Mouse (Mus musculus): ENCODE measurements around the gene Lrrc75a. TPM values are rescaled to one million over a fixed set of nuclear protein-coding genes. Genes with fewer than 3 reads are reported as not detected.
"Not testable (repeated sequence)": the region's sequence is repeated elsewhere in the genome, so short reads cannot be mapped to it uniquely, and the experiment has no call there.

Lrrc75a gene
- polyA plus RNA-seq, 1 experiment from 2014 or later, result 17.2 TPM

GRCm38 (mm10) chr11:62660885-62661284 lies 12.6 kb upstream of the Lrrc75a start:
- WGBS, result 48% methylated on average over 4 of the region's 4 CpGs

GRCm38 (mm10) chr11:62652080-62652479 lies 3.8 kb upstream of the Lrrc75a start:
- Histone ChIP-seq H3K4me1 (peaks cover 34% of the 10 kb centered on the region), H3K9me3 (no peaks in the 10 kb centered on the region), H3K27ac (no peak overlapping the region), H3K4me3 (no peak overlapping the region), H3K36me3 (peaks cover 42% of the 10 kb centered on the region), H3K27me3 (ENCODE audit: insufficient read depth, poor library complexity, severe bottlenecking) (no peaks in the 10 kb centered on the region)
- 83% methylated on average over 3 of the region's 3 CpGs for WGBS
- no peak for DNase-seq (ENCODE audit: low spot score)

More at GRCm38 (mm10) chr11:62660885-62661284, 12.6 kb upstream of the Lrrc75a start:
- peaks cover 15% of the 10 kb centered on the region; the same call in 1 of the 2 replicates for H3K4me1 ChIP-seq
- H3K27ac ChIP-seq, result no peak overlapping the region
- peaks cover 35% of the 10 kb centered on the region for H3K36me3 ChIP-seq
- no peak for DNase-seq (ENCODE audit: low spot score)
- no peaks in the 10 kb centered on the region for H3K27me3 ChIP-seq (ENCODE audit: insufficient read depth, poor library complexity, severe bottlenecking)
- no peaks in the 10 kb centered on the region for H3K9me3 ChIP-seq
- no peak overlapping the region for H3K4me3 ChIP-seq

GRCm38 (mm10) chr11:62651563-62651962 lies 3.2 kb upstream of the Lrrc75a start:
- Histone ChIP-seq H3K36me3 (peaks cover 37% of the 10 kb centered on the region), H3K4me3 (no peak overlapping the region), H3K9me3 (no peaks in the 10 kb centered on the region), H3K27me3 (ENCODE audit: insufficient read depth, poor library complexity, severe bottlenecking) (no peaks in the 10 kb centered on the region), H3K27ac (no peak overlapping the region), H3K4me1 (peaks cover 39% of the 10 kb centered on the region)
- no peak for DNase-seq (ENCODE audit: low spot score)
- WGBS, result 87% methylated on average over 3 of the region's 3 CpGs

GRCm38 (mm10) chr11:62649803-62650202 lies 1.5 kb upstream of the Lrrc75a start:
- H3K27me3 ChIP-seq (ENCODE audit: insufficient read depth, poor library complexity, severe bottlenecking); DNase-seq (ENCODE audit: low spot score); H3K9me3 ChIP-seq: not testable (repeated sequence)
- Histone ChIP-seq H3K27ac (peak overlapping the region; percentile 94; the same call in 1 of the 2 replicates), H3K36me3 (peaks cover 30% of the 10 kb centered on the region), H3K4me3 (peak overlapping the region; percentile 83; the same call in 1 of the 2 replicates), H3K4me1 (peaks cover 48% of the 10 kb centered on the region)
- WGBS, result 85% methylated on average over 4 of the region's 4 CpGs

- peak; percentile 97 for DNase-seq (ENCODE audit: low spot score)
- WGBS, result 1% methylated on average over 33 of the region's 53 CpGs
- H3K4me1 ChIP-seq, result peaks cover 49% of the 10 kb centered on the region
- no peaks in the 10 kb centered on the region for H3K9me3 ChIP-seq
- no peaks in the 10 kb centered on the region for H3K27me3 ChIP-seq (ENCODE audit: insufficient read depth, poor library complexity, severe bottlenecking)
- H3K4me3 ChIP-seq, result peak within 1 kb of the TSS; percentile 83
- peaks cover 21% of the 10 kb centered on the region for H3K36me3 ChIP-seq
- H3K27ac ChIP-seq, result peak within 1 kb of the TSS; percentile 94
Observed at GRCm38 (mm10) chr11:62648591-62649391, 468 bp upstream of the Lrrc75a start, which contains the start of gene Mmgt2. Gene Mmgt2, plus strand, starts transcription at chr11:62648664.

- Histone ChIP-seq H3K4me3 (peak overlapping the region; percentile 83), H3K4me1 (peaks cover 62% of the 10 kb centered on the region), H3K36me3 (peaks cover 8% of the 10 kb centered on the region), H3K27me3 (ENCODE audit: insufficient read depth, poor library complexity, severe bottlenecking) (no peaks in the 10 kb centered on the region), H3K9me3 (no peaks in the 10 kb centered on the region), H3K27ac (peak overlapping the region; percentile 94)
- DNase-seq (ENCODE audit: low spot score), result no peak
- 49% methylated on average over 7 of the region's 7 CpGs for WGBS
Observed at GRCm38 (mm10) chr11:62646958-62647515, 1.3 kb downstream of the Lrrc75a start.

- no peaks in the 10 kb centered on the region for H3K9me3 ChIP-seq
- peak overlapping the region; percentile 94 for H3K27ac ChIP-seq
- peaks cover 2% of the 10 kb centered on the region for H3K36me3 ChIP-seq
- H3K4me1 ChIP-seq, result peaks cover 67% of the 10 kb centered on the region
- peak overlapping the region; percentile 83 for H3K4me3 ChIP-seq
- WGBS, result 51% methylated on average over 4 of the region's 4 CpGs
- DNase-seq (ENCODE audit: low spot score), result no peak
- no peaks in the 10 kb centered on the region for H3K27me3 ChIP-seq (ENCODE audit: insufficient read depth, poor library complexity, severe bottlenecking)
Observed at GRCm38 (mm10) chr11:62646495-62646843, 1.9 kb downstream of the Lrrc75a start.

- peak overlapping the region; percentile 83 for H3K4me3 ChIP-seq
Observed at GRCm38 (mm10) chr11:62645732-62646494, 2.4 kb downstream of the Lrrc75a start.

GRCm38 (mm10) chr11:62645337-62645675 lies 3.0 kb downstream of the Lrrc75a start:
- peak overlapping the region; percentile 83 for H3K4me3 ChIP-seq
- H3K36me3 ChIP-seq, result no peaks in the 10 kb centered on the region
- H3K27me3 ChIP-seq (ENCODE audit: insufficient read depth, poor library complexity, severe bottlenecking), result no peaks in the 10 kb centered on the region
- peak overlapping the region; percentile 94 for H3K27ac ChIP-seq
- 66% methylated on average over 4 of the region's 4 CpGs for WGBS
- H3K4me1 ChIP-seq, result peaks cover 79% of the 10 kb centered on the region
- no peaks in the 10 kb centered on the region for H3K9me3 ChIP-seq
- DNase-seq (ENCODE audit: low spot score), result no peak

More at GRCm38 (mm10) chr11:62645732-62646494, 2.4 kb downstream of the Lrrc75a start:
- H3K27me3 ChIP-seq (ENCODE audit: insufficient read depth, poor library complexity, severe bottlenecking), result no peaks in the 10 kb centered on the region
- 22% methylated on average over 8 of the region's 8 CpGs for WGBS
- no peaks in the 10 kb centered on the region for H3K36me3 ChIP-seq
- no peak for DNase-seq (ENCODE audit: low spot score)
- peak overlapping the region; percentile 94 for H3K27ac ChIP-seq
- H3K9me3 ChIP-seq, result no peaks in the 10 kb centered on the region
- H3K4me1 ChIP-seq, result peaks cover 72% of the 10 kb centered on the region

GRCm38 (mm10) chr11:62644602-62645336 lies 3.6 kb downstream of the Lrrc75a start:
- 82% methylated on average over 5 of the region's 5 CpGs for WGBS
- no peak for DNase-seq (ENCODE audit: low spot score)
- Histone ChIP-seq H3K4me1 (peaks cover 84% of the 10 kb centered on the region), H3K27ac (peak overlapping the region; percentile 94), H3K9me3 (no peaks in the 10 kb centered on the region), H3K27me3 (ENCODE audit: insufficient read depth, poor library complexity, severe bottlenecking) (no peaks in the 10 kb centered on the region), H3K4me3 (peak overlapping the region; percentile 83; the same call in 1 of the 2 replicates), H3K36me3 (0 out of 2 replicates have a peak, but pooled peaks cover 3% of the 10 kb centered on the region)

- peak overlapping the region; percentile 94 for H3K27ac ChIP-seq
- WGBS, result 73% methylated on average over 10 of the region's 10 CpGs
- no peaks in the 10 kb centered on the region for H3K27me3 ChIP-seq (ENCODE audit: insufficient read depth, poor library complexity, severe bottlenecking)
- peaks cover 90% of the 10 kb centered on the region for H3K4me1 ChIP-seq
- H3K36me3 ChIP-seq, result 0 out of 2 replicates have a peak, but pooled peaks cover 3% of the 10 kb centered on the region
- H3K9me3 ChIP-seq, result no peaks in the 10 kb centered on the region
- H3K4me3 ChIP-seq, result no peak overlapping the region
- DNase-seq (ENCODE audit: low spot score), result no peak
Observed at GRCm38 (mm10) chr11:62643681-62644363, 4.5 kb downstream of the Lrrc75a start.

Data from heart, embryonic 10.5 days (tissue).